Mouse (Mus musculus): ENCODE data around the gene Adgrf2.

DNA sequence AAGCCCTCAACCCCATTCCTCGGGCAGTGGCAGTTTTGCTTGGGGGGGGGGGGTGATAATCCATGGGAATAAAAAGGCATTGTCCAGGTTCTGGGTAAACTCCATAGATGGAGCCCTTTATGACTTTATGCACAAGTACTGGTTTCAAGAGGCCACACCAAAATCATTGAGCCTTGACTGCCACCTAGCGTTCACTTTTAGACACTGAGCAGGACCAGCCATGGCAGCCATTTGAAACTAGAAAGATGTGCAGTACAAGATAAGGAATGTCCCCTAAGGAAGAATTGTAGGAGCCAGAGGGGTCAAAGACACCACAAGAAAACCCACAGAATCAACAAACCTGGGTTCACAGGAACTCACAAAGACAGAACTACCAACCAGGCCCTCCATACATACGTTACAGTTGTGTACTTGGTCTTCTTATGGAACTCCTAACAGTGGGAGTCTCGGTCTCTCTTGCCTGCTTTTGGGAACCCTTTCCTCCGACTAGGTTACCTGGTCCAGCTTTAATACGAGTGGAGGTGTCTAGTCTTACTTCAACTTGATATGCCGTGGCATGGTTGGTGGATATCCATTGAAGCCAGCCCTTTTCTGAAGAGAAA is 40.3 kb upstream of the Adgrf2 start:
- no peak for TF ChIP-seq E2F4 (IDR thresholded peaks at IDR 0.05; ENCODE audit: insufficient read depth)
- no peak for TF ChIP-seq POLR2AphosphoS2 (IDR thresholded peaks at IDR 0.05; ENCODE audit: insufficient read length, low read depth)
- TF ChIP-seq POLR2A (IDR thresholded peaks at IDR 0.05; ENCODE audit: insufficient read length, low read depth), result no peak
- TF ChIP-seq TCF12 (IDR thresholded peaks at IDR 0.05; ENCODE audit: insufficient read depth, poor library complexity, severe bottlenecking), result no peak
